Mouse (Mus musculus) embryo, embryonic 11 days (tissue): ENCODE results near the gene 4930469K13Rik.

Source experiments
- DNase-seq: peaks from one replicate; pipeline ENCODE4 v3.0.0-alpha.2; 2015

Gene 4930469K13Rik

DNA sequence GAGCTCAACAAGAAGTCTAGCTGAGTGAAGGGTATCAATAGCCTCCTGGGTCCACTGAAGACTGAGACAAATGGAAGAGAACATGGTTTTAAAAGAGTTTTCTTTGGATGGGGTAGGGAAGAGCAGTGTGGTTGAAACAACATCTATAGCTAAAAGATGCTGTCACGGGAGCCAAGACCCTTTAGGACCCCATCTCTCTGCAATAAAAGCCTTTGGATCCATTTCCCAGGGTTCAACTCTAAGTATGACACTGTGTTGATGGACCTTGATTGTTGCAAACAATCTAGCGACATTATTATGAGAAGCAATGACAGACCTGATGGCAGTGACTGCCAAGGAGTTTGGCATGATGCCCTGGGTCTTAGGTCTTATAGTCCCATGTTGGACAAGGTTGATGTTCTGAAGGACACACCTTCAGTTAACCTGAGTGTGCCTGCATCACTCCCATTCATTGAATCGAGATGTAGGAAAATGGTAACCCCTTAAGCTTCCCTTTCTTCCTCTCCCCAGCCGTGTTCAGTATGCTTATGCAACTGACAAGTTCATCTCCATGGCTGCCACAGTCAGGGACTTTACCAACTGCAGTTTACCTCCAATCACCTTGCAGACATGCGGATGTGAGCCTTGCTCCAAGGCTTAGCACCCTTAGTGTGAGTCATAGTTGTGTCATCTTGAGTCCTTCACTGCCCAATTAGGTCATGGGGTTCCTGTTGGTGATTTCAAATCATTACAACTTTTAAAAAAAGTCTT lies 62.3 kb downstream of the 4930469K13Rik start:
- DNase-seq, result no peak

GRCm38 (mm10) chr11:34034794-34035193 lies 63.6 kb downstream of the 4930469K13Rik start:
- DNase-seq, result no peak

DNA sequence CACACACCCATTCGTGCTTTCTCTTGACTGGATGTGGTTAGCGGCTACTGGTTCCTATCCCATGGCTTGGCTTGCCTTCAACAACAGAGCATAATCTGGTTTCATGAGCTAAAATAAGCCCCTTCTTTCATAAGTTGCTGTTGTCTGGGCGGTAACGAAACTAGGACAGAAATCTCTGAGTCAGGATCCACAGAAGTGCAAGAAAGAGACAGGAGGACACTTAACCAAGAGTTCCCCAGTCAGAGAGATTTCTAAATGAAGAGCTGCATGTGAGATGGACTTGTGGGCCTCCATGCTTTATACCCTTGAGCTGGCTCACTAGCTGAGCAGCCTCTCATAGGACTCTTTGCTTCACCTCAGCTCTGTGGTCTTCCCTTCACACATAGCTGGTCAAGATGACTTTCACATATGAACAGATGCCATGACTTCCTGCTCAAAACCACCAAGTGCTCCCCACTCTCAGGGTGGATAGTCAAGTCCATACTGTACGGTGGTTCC lies 64.3 kb downstream of the 4930469K13Rik start:
- no peak for DNase-seq

DNA sequence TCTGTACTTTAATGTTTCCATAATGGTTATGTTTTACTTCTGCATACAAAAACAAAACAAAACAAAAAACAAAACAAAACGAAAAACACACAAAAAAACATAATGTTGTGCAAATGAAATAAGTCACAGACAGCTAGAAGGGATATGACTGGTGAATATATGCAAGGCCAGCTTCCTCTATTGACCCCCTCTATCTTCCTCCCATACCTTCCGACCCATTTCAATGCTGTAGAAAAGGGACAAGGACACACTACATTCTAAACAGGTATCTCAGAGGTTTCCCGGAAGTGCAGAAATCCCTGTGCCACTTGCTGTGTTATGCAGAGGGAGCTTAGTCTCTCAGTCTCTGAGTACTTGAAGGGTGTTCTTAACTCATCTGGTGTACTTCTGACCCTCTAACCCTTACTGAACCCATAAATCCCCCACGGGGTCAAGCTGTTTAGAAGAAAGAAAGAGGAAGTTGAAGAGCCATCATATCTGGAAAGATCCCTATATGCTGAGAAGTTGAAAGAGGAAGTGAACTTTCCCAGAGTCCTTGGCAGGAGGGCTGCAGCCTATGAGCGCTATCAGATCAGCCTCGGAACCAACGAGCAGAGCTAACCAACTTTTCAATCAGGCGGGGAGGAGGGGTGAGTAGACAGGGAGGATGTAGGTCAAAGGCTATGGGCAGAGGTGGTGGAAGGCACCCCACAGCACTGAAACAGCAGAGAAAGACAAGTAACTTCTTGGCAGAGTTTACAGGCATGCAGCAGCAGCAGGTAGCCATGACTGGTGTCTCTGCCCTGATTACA lies 67.1 kb downstream of the 4930469K13Rik start:
- no peak for DNase-seq

DNA sequence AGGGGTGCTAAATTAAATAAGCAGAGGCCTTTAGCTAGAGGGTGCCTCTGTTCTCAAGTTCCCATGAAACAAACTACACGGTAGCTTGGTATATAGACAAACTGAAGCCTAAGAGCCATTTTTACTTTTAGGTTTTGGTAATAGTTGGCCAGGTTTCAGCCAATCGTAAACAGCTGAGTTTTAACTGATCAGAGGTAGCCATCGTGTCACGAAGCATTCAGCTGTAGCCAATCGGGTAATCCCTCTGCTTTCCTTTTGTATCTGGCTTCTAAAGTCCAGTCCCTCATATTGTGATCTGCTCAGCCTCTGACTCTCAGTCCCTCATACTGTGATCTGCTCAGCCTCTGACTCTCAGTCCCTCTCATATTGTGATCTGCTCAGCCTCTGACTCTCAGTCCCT lies 68.7 kb downstream of the 4930469K13Rik start:
- DNase-seq, result no peak

DNA sequence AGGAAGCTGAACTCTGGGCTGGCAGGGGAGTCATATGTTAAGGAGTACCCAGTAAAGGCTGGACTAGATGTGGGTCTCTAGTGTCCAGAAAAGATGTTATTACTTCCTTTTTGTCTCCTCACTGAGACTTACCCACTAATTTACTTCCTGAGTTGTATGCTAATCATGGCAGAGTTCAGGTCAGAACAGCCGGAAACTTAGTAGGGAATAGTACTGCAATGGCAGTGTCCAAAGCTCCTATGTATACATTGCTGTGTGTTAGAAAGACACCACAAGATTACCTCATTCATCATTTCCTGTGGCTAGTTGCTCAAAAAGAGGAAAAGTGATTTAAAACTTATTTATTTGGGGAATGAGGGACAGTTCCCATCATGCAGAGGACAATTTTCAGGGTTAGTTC lies 73.3 kb downstream of the 4930469K13Rik start:
- no peak for DNase-seq

- DNase-seq, result no peak
Measured at GRCm38 (mm10) chr11:34012007-34012652, 86.2 kb downstream of the 4930469K13Rik start.

DNA sequence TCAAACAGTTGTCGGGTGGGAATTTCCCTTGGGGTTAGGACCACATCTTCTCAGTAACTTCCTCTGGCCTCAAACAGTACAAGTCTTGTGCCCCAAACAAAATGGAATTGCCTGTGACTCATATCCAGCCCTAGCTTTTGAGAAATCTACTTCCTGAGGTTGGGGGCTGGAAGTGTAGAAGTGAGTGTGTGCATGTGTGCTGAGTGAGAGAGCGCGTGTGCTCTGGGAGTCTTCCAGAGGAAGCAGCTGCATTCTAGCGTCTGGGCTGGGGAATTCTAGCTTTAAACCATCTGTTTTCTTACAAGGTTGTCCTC lies 87.5 kb downstream of the 4930469K13Rik start:
- DNase-seq, result no peak

- DNase-seq, result no peak
Measured at GRCm38 (mm10) chr11:34010133-34010858, 88.1 kb downstream of the 4930469K13Rik start.

GRCm38 (mm10) chr11:34009316-34010087 lies 88.9 kb downstream of the 4930469K13Rik start:
- no peak for DNase-seq

DNA sequence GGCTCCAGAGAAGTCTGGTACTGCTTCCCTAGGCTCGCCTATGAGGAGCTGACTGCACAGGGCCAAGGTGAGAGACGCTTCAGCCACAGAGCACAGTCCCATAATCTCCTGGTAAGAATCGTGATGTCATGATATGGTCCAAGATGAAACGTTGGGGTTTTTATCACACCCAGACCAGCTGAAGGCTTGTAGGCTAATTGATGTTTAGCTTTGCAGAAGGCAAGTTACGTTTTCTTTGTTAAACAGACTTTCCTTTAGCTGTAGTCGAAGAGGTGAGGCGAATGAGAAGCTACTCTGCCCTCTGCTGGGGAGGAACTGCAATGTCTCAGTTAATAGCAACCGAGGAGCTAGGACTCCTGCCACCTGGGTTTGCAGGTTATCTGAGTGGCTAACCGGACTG lies 89.7 kb downstream of the 4930469K13Rik start:
- peak; percentile 74 for DNase-seq

DNA sequence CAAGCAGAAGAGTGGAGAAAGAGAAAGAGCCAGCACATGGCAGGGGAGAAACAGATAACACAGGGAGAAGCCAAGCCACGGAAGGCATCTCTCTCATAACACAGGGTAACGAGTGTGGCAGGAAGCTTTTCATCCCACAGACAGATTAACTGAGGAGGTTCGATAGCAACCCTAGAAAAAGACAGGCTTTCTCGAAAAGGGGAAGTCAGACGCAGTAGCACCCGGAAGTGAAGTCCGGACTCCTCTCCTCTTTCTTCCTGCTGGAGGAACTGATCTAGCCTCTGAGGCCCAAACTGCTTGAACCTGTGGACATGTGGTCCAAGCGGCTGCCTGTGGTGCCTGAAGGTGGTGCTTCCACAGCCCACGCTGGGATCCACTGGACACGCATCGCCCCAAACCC lies 90.1 kb downstream of the 4930469K13Rik start:
- DNase-seq, result no peak

DNA sequence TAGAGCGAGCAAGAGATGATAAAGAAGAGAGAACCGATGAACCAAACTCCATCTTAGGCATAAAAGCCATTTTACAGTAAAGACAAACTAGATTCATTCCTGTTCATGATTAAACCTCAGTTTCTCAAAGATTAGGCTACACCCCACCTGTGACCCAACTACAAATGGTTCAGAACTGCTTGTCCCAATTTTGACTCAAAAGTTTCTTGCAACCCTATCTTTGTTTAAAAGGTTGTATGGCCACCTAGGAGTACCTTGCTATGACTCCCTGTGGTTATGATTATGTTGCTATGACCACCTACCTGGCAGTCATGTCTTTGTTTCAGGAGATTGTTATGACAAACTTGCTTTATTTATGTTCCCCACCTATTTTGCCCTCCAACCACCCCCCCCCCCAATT lies 90.7 kb downstream of the 4930469K13Rik start:
- no peak for DNase-seq

- DNase-seq, result no peak
Measured at GRCm38 (mm10) chr11:34002593-34002965, 95.8 kb downstream of the 4930469K13Rik start.

GRCm38 (mm10) chr11:34001938-34002592 lies 96.3 kb downstream of the 4930469K13Rik start:
- peak; percentile 58 for DNase-seq

DNA sequence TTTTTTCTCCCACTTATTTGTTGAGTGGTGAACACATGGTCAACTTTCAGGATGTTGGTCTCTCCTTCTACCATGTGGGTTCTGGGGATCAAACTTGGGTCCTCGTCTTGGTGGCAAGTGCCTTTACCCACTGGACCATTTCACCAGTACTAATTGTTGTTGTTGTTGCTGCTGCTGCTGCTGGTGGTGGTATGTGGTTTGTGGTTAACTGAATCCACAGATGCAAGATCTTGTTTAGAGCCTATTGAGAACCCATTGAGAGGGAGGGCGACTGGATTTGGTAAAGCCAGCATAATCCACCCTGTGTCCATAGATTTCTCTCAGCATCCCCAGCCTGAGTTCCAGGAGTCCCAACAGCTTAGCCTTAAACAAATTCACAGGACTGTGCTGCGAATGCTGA lies 97.9 kb downstream of the 4930469K13Rik start:
- no peak for DNase-seq

DNA sequence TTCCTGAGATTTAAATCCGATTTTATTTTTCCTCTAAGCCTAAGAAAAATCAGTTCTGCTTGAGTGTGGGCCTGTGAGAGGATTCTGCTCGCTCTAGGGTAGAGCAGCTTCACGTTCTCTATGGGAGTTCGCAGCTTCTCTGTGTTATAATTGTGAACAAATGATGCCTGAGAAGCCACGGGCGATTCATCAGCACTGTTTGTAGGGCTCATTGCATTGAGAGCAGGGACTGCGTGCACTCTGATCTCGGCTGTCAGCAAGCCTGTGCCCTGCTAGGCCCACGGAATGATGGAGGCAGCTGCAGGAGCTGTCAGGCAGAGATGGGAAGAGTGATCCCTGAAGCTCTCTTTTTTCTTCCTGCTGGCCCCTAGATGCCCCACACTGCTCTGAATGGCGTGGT lies 100.1 kb downstream of the 4930469K13Rik start:
- DNase-seq, result no peak

- no peak for DNase-seq
Measured at GRCm38 (mm10) chr11:33993496-33993895, 104.9 kb downstream of the 4930469K13Rik start.

DNA sequence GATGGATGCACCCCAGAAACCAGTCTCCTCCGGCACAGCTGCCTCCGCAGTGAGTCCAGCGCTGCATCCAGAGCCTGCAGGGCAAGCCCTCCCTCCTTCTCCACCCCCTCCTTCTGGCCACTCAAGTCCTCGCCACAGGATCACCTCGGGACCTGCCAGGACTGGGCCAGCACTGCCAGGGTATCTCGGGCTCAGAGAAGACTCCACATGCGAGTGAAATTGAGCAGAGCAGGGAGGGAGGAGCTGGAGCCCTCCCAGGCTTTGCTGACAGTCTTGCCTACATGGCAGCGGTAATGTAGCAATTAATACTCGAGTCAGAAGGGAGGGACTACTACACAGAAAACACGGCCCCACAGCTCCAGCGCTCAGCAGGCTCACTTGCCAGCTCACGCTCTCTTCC lies 105.4 kb downstream of the 4930469K13Rik start, which contains the start of gene Kcnip1:
Kcnip1 (minus strand) TSS at position 215 of the 400 bp plus-strand sequence.
- peak; percentile 25 for DNase-seq

DNA sequence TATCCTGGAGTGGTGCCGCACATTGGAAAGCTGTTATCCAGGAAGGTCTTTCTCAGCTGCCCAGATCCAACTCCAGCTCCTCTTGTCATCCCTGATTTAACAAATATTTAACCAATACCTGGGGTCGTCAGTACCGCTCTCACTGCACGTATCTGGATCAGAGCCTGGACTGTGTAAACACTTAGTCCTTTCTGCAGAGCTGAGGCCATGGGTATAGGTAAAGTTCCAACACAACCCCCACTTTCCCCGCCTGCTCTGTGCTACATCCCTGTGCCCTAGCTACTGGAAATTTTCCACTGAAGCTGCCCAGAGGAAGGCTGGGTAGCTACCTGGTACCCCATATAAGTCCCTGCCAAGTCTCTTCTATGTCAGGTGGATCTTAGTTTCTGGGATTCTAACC lies 108.4 kb downstream of the 4930469K13Rik start:
- DNase-seq, result no peak

DNA sequence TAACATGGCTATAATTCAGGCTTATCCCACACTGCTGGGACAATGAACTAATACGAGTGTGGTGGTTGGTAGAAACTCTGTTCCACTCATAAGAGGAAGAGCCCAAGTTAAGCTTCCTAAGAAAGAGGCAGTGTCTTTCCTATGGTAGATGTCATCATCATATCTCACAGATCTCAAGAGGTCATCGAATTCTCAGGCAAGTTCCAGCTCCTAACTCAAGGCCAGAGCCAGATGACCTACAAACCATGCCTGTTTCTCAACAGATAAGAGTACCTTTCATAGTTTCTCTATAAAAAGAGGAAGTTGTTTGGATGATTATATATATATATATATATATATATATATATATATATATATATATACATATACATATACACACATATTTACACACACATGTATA lies 111.8 kb downstream of the 4930469K13Rik start:
- DNase-seq, result no peak

DNA sequence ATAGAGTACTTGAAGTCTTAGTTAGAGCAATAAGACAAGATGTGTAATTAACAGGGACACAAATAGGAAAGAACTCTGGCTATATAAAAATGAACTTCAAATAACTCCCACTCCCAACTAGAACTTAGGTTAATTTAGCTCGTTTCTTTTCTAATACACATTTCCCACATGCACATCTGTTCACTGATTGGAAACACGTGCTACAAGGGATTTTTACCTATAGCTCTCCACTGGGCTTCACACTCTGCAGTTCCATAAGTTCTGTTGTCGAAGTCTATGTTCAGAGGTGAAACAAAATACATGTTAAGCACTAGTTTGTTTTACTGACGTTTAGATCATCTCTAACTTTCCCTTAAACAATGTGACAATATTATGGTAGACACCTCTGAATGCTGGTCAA lies 118.2 kb downstream of the 4930469K13Rik start:
- no peak for DNase-seq
